Mouse (Mus musculus): Measurements from ENCODE around the gene Ttc7b.

Gene Ttc7b

GRCm38 (mm10) chr12:100264941-100265340 is 255.7 kb downstream of the Ttc7b start:
- no peak for DNase-seq

- no peak for DNase-seq
Observed at GRCm38 (mm10) chr12:100262846-100263245, 257.8 kb downstream of the Ttc7b start.

GRCm38 (mm10) chr12:100261761-100262160 is 258.9 kb downstream of the Ttc7b start:
- DNase-seq, result no peak

GRCm38 (mm10) chr12:100260151-100260550 is 260.5 kb downstream of the Ttc7b start:
- no peak for DNase-seq

GRCm38 (mm10) chr12:100257779-100258178 is 262.8 kb downstream of the Ttc7b start:
- no peak for DNase-seq

GRCm38 (mm10) chr12:100255441-100255949 is 265.1 kb downstream of the Ttc7b start:
- DNase-seq, result no peak

GRCm38 (mm10) chr12:100254471-100254870 is 266.2 kb downstream of the Ttc7b start:
- no peak for DNase-seq

Measured in thymus, postnatal 36 days (tissue).